Mouse (Mus musculus) lung, postnatal 10 days (tissue): ENCODE results near the gene Psmd2.

Experiments
- DNase-seq: peaks from one replicate; pipeline ENCODE4 v3.0.0; 2021

The Psmd2 gene

DNA sequence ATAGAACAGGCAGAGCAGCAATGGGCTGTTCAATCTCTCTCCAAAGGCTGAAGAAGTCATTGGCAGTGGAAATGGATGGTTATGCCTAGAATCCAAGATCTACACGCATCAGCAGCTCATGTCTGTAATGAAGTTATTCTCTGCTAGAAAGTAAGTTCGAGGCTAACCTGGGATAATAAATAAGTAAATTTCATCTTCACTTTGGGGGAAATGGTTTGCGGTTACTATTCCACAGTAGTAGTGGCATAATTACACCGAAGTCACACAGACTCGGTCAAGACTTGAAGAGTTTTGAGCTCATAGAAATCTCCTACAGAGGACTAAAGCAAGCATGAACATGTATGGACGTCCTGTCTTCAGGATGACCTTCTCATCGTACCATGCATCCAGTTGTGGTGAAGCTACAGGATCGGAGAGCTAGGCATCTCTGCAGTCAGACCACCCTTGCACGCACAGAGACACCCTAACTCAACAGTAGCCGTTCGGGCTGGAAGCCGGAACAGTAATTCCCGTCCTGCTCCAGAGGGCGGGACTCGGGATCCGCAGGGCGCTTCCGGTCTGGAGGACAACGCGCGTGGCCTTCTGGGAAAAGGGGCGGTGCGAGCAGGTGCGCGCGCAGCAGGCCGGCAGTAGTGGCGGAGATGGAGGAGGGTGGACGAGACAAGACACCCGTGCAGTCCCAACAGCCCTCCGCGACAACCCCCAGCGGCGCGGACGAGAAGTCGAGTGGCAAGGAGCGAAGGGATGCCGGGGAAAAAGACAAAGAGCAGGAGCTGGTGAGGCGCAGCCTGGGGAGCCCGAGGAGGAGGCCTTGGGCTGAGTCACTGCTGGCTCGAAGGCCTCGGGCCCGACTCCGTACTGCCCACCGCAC, at the start of gene Psmd2:
Gene Psmd2 (plus strand): TSS at position 577 of the 871 bp plus-strand sequence.
- DNase-seq = peak; percentile 98

DNA sequence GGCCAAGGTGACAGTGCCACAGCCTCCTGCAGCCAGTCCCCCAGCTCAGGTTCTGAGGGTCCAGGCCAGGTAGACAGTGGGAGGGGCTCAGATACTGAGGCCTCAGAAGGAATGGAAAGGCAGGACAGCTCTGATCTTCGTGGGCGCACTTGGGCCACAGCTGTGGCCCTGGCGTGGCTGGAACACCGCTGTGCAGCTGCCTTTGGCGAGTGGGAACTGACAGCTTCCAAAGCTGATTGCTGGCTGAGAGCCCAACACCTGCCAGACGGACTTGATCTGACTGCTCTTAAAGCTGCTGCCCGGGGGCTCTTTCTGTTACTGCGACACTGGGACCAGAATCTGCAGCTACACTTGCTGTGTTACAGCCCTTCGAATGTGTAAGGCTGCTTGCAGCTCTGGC, 46.7 kb upstream of the Psmd2 start:
- no peak for DNase-seq

DNA sequence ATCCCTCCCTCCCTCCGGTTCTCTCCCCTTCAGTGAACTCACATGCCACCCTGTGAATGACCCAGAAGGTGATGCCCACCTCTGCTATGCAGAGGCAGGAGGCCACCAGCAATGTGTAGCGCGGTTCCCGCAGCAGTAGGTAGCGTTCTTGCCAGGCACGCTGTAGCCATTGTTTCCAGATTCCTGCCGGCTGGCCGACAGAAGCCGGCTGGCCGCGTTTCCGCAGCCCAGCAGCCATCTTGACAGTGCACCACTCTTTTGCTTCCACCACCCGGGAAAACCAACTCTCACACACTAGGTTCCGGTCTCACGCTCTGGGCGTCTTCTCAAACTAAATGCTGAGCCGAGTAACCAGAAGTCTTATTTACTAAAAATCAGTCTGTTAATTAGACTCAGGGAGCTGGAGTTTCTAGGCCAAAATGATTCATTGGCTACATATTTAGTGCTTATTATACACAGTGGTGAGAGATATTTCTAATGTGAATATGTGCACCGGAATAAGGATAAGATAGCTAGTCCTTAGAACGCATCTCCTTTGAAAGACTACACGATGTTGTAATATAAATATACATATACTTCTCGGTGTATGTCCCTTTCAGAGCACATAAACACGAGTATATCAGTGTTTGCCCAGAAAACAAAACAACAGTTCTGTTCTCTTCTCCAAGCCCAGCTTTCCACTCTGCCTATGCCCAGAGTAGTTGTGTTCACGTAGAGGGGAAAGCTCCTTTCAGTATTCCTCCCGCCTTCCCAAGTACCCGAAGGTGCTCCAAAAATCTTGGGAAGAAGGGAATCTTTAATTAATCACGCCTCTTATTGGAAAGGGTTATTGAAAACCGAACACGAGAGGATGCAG, 40.7 kb upstream of the Psmd2 start:
- peak; percentile 85 for DNase-seq

DNA sequence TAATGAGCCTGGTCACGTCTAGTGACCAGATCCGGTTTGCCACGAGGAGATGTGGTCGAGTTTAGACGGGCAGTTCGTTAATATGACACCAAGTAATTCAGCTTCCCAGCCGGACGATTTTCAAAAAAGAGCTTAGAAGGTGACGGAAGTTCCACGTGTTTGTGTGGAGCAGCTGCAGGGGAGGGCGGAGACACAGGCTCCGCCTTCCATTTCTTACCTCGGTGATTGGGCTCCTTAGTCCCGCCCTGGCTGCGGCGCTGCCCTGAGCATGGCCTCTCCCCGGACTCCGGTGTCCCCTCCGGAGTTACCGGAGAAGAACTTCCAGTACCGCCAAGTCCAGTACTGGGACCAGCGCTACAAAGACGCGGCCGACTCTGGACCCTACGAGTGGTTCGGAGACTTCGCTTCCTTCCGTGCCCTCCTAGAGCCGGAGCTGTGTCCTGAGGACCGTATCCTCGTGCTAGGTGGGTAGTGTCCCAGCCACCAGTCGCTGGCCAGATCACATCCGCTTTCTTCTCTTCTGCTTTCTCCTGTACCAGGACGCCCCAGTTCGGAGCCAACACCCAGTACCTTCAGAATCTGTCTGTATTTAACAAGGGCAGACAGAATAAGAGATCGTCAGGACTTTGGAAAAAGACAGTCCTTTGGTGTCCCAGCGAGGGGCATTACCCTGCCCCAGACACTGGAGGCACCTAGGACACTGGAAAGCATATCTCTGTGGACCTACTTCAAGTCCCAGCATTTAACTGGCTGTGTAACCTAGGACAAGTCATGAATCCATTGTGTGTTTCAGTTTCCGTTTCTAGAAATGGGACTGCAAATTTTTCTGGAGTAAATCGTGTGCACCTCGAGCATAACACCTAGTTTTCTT, 39.9 kb upstream of the Psmd2 start, which contains the start of the genes Eef1akmt4, Gm49333 and Alg3:
Gene Eef1akmt4 (plus strand): TSS at position 237 of the 871 bp plus-strand sequence.
Gene Gm49333 (plus strand): TSS at position 254 of the 871 bp plus-strand sequence.
Gene Alg3 (minus strand): TSS at position 379 of the 871 bp plus-strand sequence.
- peak; percentile 94 for DNase-seq

DNA sequence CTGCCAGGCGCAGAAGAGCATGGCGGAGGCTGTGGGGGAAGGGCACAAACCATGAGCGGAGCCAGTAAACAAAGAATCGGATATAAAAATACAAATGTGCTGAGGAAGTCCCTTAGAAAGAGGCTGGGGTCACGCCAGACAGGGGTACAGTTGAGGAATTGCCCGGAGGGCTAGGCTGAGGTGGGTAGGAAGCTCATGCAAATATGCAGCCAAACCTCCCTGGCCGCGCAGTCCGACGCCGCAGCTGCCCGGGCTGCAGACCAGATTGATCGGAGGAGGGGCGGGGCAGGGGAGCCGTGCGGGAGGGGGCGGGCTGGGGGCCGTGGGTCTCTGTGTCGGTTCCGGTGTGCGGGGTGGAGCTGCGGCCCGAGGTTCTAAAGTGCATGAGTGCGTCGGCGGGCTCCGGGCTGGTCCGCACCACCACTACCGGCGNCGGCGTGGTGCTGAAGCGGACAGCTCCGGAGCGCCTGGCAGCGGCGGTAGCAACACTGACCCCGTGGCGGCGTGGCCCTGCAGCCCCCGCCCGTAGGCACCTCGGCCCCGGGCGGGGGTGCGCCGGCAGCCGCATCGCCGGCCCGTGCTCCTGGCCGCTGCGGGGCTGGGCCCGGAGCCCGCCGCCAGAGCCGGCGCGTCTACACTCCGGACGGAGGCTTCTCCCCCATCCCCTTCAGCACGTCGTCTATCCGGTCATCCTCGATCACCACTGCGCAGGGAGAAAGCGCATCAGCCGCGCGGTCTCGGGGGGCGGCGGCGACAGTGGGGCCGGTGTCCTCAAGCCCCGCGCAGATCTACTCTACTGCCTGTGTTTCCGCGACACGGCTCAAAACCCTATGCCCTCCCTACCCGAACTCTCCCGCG, 31.7 kb upstream of the Psmd2 start:
- DNase-seq = peak; percentile 28

DNA sequence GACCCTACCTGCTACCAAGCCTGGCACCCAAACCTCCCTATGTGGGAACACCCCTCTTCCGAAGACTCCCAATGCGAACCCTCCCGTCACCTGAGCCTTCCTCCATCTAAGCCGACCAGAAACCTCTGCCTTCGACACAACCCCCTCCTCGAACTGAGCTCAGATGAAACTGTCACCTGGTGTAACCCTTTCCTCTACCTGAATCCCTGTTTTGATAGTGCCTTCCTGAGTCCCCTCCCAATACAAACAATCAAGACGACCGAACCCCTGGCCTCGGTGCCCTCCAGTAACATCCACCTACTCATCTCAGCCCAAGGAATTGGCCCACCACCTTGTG, 31.1 kb upstream of the Psmd2 start:
- no peak for DNase-seq

DNA sequence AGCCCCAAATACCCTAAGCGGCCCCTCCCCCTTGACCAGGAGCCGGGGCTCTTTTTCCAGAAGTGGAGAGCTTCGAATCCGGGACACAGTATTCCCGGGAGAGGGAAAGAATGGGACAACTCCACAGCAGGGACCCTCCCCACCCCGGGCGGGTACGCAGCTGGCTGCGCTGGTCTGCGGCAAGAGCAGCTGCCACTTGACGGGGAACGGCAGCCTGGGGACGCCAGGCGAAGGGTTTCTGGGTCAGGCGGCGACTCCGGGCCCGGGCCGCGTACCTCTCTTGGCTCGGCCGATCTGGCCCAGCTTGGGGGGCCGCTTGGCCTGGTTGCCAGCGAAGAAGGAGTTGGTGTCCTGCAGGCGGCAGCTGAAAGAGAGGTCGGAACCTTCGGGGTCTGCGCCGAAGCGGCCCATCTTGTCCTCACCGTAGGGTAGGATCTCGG, 30.7 kb upstream of the Psmd2 start:
- no peak for DNase-seq

DNA sequence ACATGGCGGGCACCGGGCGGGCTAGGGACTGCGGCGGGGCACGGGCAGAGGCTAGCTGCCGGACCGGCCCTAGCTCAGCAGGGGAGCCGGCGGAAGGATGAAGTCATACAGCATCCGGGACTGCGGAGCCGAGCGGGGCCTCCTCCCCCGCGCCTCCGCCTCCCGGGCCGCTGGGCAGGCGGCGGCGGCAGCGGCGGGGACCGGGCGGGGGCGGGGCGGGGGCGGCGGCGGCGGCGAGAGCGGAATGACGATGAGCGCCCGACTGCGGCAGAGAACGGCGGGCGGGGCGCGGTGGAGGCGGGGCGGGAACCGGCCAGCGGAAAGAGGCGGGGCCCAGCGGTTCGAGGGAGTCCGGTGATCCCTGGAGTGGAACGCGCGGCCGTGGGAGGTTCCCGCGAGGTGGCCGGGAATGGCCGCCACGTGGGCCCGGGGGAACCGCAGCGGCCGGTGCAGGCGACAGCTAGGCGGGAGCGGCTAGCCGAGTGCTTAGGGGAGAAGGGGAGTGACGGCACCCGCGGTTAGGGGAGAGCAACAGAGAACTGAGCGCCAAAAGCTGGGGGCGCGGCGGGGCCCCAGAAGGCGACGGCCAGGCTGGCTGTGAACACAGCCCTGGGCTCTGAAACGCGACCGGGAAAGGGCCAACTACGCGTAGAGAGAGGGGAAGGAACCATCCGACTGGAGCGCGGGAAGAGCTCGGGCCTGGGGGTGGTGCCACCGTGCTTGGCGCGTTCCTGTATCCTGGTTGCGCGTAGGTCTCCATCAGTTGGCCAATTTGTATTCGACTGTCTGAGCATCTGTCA, 30.1 kb upstream of the Psmd2 start, which contains the start of gene Camk2n2:
Gene Camk2n2 (minus strand): TSS at position 97 of the 800 bp plus-strand sequence.
- peak; percentile 56 for DNase-seq

DNA sequence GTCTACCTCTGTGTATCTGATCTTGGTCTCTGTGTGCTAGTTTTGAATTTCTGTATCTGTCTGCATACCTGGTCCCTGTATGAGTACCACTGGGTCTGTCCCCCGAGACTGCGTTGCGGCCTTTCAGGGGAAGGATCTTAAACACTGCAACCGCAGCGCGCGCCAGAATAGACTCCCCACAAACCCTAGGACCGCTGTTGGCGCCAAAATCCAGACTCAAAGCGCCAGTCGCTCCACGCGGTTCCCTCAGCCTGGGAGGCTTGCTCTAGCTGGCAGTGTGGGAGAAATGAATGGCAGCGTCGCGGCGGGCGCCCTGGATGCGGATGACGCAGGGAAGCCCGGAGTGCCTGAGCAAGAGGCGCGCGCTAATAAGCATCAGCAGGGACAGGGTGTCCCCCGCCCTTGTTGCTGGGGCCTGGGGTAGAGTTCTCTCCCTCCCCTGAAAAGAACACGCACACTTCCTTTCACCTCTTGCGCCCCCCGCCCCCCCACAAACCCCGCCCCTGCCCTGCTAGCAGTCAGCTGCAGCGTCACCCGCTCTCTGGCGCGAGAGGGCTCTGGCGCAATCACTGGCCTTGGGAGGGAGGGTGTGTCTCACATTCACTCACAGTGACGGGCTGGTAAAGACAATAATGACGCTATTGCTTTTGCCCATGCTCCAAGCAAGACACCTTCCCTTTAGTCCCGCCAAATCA, 29.3 kb upstream of the Psmd2 start:
- peak; percentile 66 for DNase-seq

DNA sequence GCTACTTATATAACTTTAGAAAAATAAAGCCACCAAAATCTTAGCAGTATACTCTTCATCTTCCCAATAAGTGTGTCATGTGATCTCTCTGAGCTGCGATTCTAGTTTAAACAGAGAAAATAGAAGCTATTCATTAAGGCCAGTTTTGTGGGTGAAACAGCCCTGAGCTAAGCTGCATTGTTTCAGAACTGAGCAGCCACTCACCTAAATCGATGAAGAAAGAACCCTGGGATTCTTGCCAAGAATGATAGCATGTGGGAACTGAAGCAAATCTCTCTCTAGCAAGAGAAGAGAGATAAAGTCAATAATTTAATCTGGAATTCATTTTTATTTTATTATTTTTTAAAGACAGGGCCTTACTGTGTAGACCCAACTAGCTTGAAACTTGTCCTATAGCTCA, 28.2 kb upstream of the Psmd2 start:
- DNase-seq = no peak

DNA sequence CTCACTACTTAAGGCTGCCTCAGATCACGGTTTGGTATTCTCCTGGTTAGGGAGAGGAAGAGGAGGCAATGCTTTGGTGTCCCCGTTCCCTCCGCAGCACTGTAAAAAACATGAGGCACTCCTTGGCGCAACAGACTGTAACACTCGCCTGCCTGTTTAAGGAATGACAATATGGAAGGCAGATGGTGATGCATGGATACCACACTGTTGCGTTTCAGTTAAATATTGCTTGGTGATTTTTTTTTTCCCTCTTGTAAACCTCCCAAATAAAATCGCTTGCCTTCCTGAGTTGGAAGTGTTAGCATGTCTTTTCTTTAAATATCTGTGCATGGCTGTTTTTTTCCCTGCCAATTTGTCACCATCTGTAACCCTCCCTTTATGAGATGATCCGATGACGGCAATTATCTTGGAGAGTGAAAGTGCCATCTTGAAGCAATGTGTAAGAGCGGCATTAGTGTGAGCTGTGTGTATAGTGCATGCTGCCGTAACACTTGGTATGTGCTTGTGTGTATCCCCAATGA, 22.5 kb upstream of the Psmd2 start:
- no peak for DNase-seq

DNA sequence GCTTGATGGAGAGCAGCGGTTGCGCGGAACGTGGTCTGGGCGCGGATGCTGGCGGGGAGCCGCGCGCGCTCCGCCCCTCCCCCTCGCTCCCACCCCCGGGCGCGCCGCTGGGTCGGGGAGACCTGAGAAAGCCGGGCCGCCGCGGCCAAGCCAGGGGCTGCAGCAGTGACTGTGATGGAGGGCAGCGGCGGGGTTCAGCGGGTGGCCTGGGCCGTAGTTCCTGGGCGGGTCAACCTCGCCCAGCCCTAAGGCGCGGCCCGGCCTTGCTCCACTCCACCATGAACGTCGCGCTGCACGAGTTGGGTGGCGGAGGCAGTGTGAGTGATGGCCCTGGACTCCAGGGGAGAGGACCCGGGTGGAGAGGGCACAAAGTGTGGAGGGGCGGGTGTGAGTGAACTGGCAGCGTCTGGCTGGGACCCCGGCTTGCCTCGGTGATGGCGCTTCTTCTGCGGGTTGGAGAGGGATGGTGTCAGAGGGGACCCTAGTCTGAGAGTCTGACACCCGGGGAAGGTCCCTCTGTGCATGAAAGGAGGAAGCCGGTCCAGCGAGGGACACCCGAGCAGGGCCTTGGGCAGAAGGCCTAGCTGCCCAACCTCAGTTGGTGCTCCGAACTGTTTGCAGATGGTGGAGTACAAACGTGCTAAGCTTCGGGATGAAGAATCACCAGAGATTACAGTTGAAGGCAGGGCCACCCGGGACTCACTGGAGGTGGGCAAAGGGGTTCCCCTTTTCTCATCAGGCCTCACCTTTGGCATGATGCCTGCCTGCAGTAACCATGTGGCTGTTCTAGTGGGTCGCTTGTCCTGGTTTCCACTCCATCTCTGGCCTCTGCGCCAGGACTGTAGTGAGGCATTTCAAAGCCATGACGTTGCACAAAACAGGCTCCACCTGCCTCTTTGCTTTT, 21.5 kb upstream of the Psmd2 start, which contains the start of gene Ece2:
Gene Ece2 (plus strand): TSS at position 98 of the 904 bp plus-strand sequence.
- peak; percentile 9 for DNase-seq

DNA sequence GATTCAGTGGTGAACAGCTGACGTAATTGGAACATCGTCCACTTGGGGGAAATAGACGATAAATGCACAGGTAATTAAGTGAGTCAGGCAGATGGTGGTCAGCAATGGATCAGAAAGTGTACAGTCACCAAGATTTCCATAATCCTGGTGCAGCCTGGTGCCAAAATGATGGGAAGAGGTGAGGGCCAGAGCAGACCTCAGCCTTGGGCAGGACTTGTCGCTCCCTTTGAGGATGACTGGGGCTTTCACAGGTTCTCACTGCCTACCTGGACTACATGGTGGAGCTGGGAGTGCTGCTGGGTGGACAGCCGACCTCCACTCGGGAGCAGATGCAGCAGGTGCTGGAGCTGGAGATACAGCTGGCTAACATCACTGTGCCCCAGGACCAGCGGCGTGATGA, 14.0 kb upstream of the Psmd2 start:
- no peak for DNase-seq

DNA sequence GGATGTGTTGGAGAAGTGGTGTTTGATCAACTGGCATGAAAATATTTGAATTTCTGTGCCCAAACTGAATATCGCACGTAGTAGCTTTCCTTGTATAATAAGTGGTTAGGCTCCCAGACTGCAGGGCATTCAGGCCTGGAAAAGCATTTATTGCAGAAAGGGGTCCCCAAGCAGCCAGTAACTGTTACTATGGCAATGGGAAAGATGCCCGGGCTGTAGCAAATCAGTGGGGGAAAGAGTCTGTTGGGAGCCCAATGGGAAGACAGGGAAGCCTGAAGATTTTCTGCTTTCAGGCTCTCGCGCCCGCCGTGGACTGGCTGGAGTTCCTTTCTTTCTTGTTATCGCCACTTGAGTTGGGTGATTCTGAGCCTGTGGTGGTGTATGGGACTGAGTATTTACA, 13.1 kb upstream of the Psmd2 start:
- no peak for DNase-seq

DNA sequence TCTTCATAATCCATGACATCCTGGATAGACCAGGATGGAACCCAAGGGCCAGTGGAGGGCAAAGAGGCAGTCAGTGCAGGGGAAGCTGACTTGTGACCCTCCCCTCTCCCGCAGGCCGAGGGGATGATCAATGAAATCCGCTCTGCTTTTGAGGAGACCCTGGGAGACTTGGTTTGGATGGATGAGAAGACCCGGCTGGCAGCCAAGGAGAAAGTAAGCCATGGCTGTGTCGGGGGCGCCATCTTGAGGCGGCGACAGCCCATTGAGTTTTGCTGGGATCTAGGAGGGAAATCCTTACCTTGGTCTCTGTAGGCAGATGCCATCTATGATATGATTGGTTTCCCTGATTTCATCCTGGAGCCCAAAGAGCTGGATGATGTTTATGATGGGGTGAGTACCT, 9.3 kb upstream of the Psmd2 start:
- peak; percentile 83 for DNase-seq

DNA sequence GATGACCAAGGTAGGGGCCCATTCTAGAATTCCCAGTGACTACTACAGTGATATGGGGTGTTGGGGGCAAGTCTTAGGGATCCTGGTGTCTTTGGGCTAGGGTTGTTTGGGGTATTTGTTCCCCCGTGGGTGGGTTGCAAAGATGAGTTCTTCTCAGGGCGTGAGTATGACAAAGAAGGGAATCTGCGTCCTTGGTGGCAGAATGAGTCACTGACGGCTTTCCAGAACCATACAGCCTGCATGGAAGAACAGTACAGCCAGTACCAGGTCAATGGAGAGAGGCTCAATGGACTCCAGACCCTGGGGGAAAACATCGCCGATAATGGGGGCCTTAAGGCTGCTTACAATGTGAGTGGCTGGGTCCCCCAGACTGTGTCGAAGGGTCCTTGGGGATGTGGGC, 7.5 kb upstream of the Psmd2 start:
- DNase-seq = no peak

DNA sequence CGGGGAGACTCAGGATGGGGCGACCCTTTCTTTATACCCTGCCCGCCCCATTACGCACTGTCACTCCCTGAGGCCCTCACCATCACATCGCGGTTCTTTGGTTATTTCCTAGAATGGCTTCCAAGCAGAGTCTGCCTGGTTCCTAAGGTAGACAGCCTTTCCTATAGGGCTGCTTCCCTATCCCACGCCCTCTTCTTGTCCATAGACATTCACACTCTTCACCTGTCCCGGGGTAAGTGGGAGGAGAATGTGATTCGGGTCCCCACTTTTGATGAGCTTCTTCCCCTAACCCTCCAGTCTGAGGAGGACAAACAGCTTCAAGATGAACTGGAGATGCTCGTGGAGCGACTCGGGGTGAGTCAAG, 477 bp downstream of the Psmd2 start:
- no peak for DNase-seq

DNA sequence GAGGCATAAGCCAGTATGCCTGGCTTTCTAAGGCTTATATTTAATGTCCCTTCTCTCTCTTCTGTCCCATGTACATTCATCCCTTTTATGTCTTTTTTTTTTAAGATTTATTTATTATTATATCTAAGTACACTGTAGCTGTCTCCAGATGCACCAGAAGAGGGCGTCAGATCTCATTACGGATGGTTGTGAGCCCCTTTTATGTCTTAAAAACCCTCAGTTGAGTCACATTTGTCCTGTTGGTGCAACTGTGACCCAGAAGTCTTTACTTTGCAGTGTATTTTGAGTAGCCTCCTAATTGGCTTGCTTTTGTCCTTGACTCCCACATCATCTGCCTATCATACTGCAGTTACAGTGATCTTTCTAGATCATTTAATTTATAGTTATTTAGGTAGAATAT, 1.9 kb downstream of the Psmd2 start:
- no peak for DNase-seq

DNA sequence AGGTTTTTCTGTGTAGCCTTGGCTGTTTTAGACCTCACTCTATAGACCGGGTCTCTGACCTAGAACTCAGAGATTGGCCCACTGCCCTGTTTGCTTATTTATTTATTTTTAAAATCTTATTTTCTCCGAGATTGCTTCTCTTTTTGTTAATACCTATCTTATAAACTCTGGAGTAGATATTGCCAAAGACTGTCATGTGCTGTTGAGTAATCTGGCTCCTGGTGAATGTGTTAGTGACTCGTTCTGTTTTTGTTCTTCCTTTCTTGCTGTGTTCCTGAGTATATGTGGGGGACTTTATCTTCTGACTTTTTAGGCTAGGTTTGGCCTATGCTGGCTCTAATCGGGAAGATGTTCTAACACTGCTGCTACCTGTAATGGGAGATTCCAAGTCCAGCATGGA, 6.2 kb downstream of the Psmd2 start:
- DNase-seq = no peak
